Mouse (Mus musculus): ENCODE data around the gene Ctnnd1.

Gene Ctnnd1

GRCm38 (mm10) chr2:84646138-84646537 lies 4.4 kb downstream of the Ctnnd1 start:
- no peak for DNase-seq (ENCODE audit: low read depth)

GRCm38 (mm10) chr2:84640833-84641232 lies 9.7 kb downstream of the Ctnnd1 start:
- DNase-seq (ENCODE audit: low read depth): no peak

GRCm38 (mm10) chr2:84638428-84639220 lies 11.9 kb downstream of the Ctnnd1 start:
- DNase-seq (ENCODE audit: low read depth): no peak

GRCm38 (mm10) chr2:84637452-84638165 lies 13.0 kb downstream of the Ctnnd1 start:
- no peak for DNase-seq (ENCODE audit: low read depth)

DNA sequence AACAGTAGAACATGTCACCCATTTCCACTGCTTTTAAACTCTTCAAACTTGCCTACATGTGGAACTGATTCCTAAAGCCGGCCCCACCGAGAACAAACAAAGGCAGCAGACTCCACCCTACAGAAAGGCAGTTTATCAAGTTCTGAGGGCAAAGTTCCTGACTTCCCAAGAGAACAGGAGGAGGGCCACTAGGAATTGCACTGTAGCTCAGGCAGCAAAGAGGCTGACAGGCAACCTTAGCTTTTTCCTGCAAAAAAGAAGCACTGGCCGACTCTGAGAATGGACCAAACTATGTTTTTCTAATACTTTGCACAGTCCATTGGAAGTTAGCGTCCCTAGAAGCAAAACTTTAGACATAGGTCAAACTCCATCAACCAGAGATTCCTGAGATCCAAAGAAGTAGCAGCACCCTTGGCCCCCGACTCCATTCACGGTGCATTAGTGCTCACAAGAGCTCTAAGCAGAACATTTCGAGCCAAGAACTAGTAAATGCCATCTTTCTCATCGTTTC lies 14.3 kb downstream of the Ctnnd1 start:
- DNase-seq (ENCODE audit: low read depth): no peak

DNA sequence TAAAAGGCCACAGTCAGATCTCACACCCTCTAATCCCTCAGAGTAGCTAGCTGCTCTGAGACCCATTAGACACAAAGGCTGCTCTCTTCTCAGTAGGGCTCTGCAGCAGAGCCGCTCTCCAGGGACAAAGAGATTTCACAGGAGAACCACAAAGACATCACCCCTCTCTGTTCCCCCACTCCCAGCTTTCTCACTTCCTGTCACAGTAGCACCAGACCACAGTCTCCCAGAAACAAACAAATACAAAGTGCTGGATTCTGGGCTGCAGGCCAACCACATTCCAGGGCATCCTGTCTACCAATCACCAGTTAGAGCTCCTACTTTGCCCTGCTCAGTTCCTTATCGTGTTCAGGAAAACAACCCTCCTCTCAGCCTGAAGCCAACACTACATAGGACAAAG lies 15.0 kb downstream of the Ctnnd1 start:
- peak; percentile 95 for DNase-seq (ENCODE audit: low read depth)

DNA sequence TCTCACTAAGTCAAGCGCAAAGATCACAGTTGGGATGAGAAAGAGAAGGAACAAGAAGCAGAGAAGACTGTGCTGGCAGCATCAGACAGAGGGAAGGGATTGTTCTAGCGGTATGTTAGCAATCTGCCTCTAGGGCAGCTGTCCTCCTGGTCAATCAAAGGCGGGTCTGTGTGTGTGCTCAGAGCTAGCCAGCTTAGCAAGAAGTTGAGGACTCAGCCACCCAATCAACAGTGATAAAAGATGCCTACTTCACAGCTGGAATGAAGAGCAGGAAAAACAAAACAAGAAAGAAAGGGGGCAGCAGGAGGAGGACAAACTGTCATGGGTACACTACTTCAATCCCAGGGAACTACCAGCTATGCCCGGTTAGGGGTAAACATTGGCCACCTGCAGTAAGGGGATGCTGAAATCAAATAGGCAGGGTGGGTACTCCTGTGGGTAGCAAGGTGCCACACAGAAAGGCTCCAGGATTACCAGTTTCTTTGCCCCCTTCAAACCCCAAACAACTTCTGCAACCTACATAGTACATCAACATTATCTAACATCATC lies 15.6 kb downstream of the Ctnnd1 start:
- DNase-seq (ENCODE audit: low read depth): no peak

- DNase-seq (ENCODE audit: low read depth): no peak
Observed at GRCm38 (mm10) chr2:84634006-84634405, 16.6 kb downstream of the Ctnnd1 start.

DNA sequence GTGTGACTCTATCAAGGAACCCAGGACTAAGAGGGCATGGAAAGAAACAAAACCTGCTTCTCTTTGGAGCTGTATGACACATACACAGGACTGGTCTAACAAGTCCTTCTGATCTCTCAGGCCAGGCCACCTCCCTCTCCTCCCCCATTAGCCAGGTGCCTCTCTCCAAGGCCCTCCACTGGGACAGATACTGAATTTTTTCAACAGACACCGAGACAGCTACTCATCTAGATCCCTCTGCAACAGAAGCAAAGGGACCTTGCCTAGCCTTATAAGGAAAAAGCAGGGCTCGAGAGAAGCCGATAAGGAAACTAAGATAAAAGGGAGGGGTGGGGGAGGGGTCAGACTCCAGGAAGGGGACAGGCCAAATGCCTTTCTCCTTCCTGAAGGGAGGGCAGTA lies 17.6 kb downstream of the Ctnnd1 start:
- DNase-seq (ENCODE audit: low read depth): no peak

DNA sequence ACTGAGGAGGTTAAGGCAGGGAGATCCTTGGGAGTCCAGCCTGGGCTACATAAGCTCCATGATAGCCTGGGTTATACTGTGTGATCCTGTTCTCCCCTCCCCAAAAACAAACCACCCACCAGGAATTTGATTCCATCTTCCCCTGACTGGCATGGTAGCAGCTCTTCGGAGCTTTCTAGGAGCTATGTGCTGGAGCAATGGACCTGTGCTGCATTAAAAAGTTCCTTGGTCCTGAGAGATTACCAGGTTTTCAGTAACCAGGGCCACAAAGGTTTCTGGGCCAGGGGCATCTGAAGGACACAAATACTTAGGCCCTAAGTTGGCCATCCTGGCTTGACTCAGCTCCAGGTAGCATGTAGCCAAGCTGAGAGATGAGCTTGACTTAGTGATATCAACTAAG lies 18.6 kb downstream of the Ctnnd1 start:
- DNase-seq (ENCODE audit: low read depth): no peak

DNA sequence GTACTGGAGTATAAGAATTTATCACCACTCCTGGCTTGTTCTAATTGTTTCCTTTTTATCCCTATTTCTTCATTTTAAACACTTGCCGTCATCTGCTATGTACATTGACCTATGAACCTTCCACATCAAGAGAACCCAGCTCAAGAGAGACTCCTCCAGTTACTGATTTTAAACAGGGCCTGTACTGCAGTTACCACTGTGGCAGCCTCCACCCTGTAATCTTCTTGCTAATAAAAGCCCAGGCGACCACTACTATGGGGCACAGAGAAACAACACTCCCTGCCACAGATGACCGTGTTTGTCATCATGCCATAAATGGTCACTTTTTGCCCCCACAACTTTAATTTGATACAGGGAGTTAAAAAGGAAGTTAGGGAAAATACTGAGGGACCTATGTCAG lies 23.5 kb downstream of the Ctnnd1 start:
- no peak for DNase-seq (ENCODE audit: low read depth)

GRCm38 (mm10) chr2:84626366-84626975 lies 24.1 kb downstream of the Ctnnd1 start:
- no peak for DNase-seq (ENCODE audit: low read depth)

- no peak for DNase-seq (ENCODE audit: low read depth)
Observed at GRCm38 (mm10) chr2:84624201-84624600, 26.4 kb downstream of the Ctnnd1 start.

DNA sequence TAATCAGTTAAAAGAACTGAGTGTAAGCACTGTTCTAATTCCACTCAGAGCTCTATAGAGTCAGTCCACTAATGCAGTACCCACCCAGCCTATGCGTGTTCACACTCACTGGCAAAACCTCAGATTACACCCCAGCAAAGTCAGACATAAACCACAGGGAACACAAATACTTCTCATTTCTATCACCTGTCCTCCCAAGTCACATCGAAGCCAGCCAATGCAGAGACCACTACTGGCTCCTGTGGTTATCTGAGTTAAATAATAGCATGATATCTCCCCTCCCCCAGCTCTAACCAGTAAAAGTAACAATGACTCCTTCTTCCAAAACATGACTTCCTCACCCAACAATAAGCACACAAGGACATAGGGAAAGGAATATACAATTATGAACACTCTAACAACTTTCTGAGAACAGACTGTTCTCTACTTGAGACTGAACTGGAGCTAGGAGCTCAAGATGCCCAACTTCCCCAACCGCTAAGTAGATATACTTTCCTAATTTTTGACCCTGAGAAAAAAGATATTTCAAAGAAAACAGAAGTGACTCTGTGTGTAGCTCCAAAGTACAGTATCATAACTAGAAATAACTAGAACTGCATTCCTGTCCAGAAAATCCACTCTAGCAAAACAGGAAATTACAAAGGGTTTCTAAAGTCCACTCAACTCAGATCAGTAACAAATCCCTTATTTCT lies 27.0 kb downstream of the Ctnnd1 start:
- DNase-seq (ENCODE audit: low read depth): no peak

DNA sequence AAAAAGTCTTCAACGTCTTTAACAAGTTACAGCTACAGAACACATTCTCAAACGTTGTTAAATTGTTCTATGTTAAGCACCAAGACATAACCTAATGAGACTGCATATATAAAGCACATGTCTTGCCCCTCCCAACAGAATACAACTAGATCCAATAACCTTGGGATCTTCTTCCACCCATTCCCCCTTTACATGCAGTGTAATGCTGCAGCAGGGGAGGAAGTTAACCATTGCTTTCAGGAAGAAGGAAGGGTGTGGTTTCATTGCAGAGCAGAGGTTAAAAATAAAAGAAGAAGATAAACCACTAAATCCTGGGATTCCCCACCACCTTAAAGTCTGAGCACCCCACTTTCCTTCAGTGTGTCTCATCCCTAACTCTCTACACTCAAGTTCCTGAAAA lies 27.9 kb downstream of the Ctnnd1 start:
- no peak for DNase-seq (ENCODE audit: low read depth)

- no peak for DNase-seq (ENCODE audit: low read depth)
Observed at GRCm38 (mm10) chr2:84619646-84620340, 30.8 kb downstream of the Ctnnd1 start.

GRCm38 (mm10) chr2:84618914-84619313 lies 31.7 kb downstream of the Ctnnd1 start:
- no peak for DNase-seq (ENCODE audit: low read depth)

- DNase-seq (ENCODE audit: low read depth): peak; percentile 40
Observed at GRCm38 (mm10) chr2:84617637-84618515, 32.7 kb downstream of the Ctnnd1 start.

DNA sequence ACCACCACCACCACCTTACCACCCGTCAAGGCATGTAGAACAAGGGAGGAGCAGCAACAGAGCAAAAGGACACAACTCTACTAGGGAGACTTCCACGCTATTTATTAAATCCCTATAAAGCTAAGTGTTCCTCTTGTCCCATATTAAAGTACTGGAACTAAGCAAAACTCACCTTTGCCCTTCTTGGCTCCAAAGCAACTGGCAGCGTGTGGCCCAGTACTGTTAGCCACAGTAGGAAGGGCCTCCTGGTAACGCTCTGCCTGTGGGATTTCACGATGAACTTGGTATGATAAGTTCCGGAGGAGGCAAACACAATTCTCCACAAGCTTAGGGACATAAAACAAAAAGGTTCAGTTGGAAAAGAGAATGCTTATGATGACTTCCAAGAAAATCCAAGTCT lies 37.8 kb downstream of the Ctnnd1 start:
- no peak for DNase-seq (ENCODE audit: low read depth)

DNA sequence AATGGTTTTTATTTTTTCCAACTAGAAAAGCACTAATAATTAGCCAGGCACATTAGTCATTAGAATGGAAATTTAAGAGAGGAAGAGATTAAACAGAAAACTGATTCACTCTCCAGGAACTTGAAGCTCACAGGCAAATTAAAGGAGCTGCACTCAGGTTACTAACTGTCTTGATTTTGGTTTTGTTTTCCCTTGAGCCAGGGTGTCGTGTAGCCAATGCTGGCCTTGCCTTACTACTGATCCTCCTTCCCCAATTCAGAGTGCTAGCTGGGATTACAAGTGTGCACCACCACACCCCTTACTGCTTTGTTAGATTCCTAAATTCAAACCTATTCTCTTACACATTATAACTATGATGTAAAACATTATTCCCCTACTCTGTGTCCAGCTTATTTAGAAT lies 42.7 kb downstream of the Ctnnd1 start:
- no peak for DNase-seq (ENCODE audit: low read depth)
